23 mouse cellular contexts compared by ENCODE assay signal in the genomic region with DNA sequence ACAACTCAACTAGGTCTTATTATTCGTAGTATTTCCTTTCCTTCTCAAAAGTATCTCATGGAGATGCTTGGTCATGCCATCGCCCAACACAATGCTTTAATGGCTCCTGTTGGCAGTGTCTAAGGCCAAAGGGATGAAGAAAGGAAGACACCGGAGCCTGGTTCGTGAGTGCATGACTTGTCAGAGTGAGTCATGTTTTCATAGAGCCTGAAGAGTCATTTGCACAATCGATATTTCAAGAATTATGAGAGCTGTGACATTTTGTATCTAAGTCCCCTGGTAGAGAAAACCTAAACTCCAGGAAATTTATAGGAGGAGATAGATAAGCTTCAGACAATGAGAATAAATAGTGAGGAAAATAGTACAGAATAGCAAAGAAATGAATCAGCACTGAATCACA. TPM values are rescaled to one million over a fixed set of nuclear protein-coding genes. Genes with fewer than 3 reads are reported as not detected.
"Had no signal": no experiment of that assay in that cellular context is flagged by ENCODE, and none has a peak within 500 bp of the region (broad histone marks: within the 10 kb centered on the region; RNA-seq: fewer than 3 reads in every experiment).

No protein-coding gene starts in this region.

- H3K36me3 ChIP-seq: midbrain, embryonic 10.5 days; midbrain, embryonic 12.5 days; neural tube, embryonic 13.5 days; neural tube, embryonic 15.5 days had no signal

- H3K4me2 ChIP-seq: lung, embryonic 14.5 days; midbrain, embryonic 12.5 days; neural tube, embryonic 13.5 days; neural tube, embryonic 15.5 days had no signal

- H3K27ac ChIP-seq: midbrain, embryonic 10.5 days; midbrain, embryonic 12.5 days; neural tube, embryonic 13.5 days; neural tube, embryonic 15.5 days had no signal

- H3K4me3 ChIP-seq: midbrain, embryonic 10.5 days; midbrain, embryonic 12.5 days; neural tube, embryonic 13.5 days; neural tube, embryonic 15.5 days had no signal

- H3K4me1 ChIP-seq: midbrain, embryonic 10.5 days; midbrain, embryonic 12.5 days; neural tube, embryonic 13.5 days; neural tube, embryonic 15.5 days had no signal

- DNase-seq: lung, adult 18-20 months; lung, embryonic 14.5 days; lung, postnatal 10 days; lung, postnatal 4 days; midbrain, embryonic 14.5 days; retina, postnatal 1 day; right cerebral cortex, adult 18-20 months; right cerebral cortex, postnatal 25 days; right cerebral cortex, postnatal 4 days; spleen, adult 18-20 months; thymus, adult 18-20 months; thymus, postnatal 14 days; thymus, postnatal 36 days had no signal

- H3K27me3 ChIP-seq: neural tube, embryonic 13.5 days; neural tube, embryonic 15.5 days had no signal

- H3K9me3 ChIP-seq: midbrain, embryonic 10.5 days; midbrain, embryonic 12.5 days; neural tube, embryonic 13.5 days; neural tube, embryonic 15.5 days had no signal

RNA-seq across cellular contexts. Expression of a gene that starts 33.5 kb away (rescaled TPM):
- total RNA-seq: megakaryocyte, adult 5-6 weeks; megakaryocyte-erythroid progenitor cell, adult 5-6 weeks had no signal
- polyA plus RNA-seq: lung, embryonic 14.5 days; lung, embryonic 16.5 days; midbrain, embryonic 10.5 days; midbrain, embryonic 12.5 days; midbrain, embryonic 14.5 days; neural tube, embryonic 11.5 days; neural tube, embryonic 13.5 days; neural tube, embryonic 15.5 days; stomach, embryonic 16.5 days; thymus, postnatal 0 days had no signal

RNA-seq across cellular contexts. Expression of a gene that starts 33.7 kb away (rescaled TPM):
- total RNA-seq: megakaryocyte-erythroid progenitor cell, adult 5-6 weeks had no signal

RNA-seq across cellular contexts. Expression of a gene that starts 49.8 kb away (rescaled TPM):
- total RNA-seq: megakaryocyte-erythroid progenitor cell, adult 5-6 weeks had no signal
